Mouse (Mus musculus): ENCODE results near the gene Ak4. TPM values are rescaled to one million over a fixed set of nuclear protein-coding genes. Genes with fewer than 3 reads are reported as not detected.
A peak's percentile ranks its signal among the peaks of the same experiment; 100 is the strongest.

The Ak4 gene
- polyA plus RNA-seq, 1 experiment from 2014 or later, result 7.5 TPM

- Histone ChIP-seq H3K4me1 (ENCODE audit: control insufficient read depth, insufficient read depth, low read length) (peaks cover 3% of the 10 kb centered on the region; the same call in 1 of the 2 replicates), H3K9me3 (replicated peaks; ENCODE audit: control insufficient read depth, low read length) (no peaks in the 10 kb centered on the region), H3K4me2 (ENCODE audit: low read depth, low read length) (peak overlapping the region; percentile 99), H3K36me3 (replicated peaks; ENCODE audit: control insufficient read depth, insufficient read depth, low read depth, low read length) (no peaks in the 10 kb centered on the region), H3K4me3 (ENCODE audit: low read depth, low read length) (peak overlapping the region; percentile 59; the same call in 1 of the 2 replicates), H3K9ac (replicated peaks; ENCODE audit: low read length) (no peak overlapping the region), H3K27me3 (ENCODE audit: control insufficient read depth, insufficient read depth, low read length) (peaks cover 18% of the 10 kb centered on the region), H3K27ac (replicated peaks; ENCODE audit: low read depth, low read length) (no peak overlapping the region)
- 6% methylated on average over 14 of the region's 14 CpGs for WGBS
- DNase-seq (ENCODE audit: low spot score) (peak; percentile 27), ATAC-seq (replicated peaks; ENCODE audit: insufficient number of reproducible peaks, low FRiP score, low TSS enrichment, low read depth) (no peak)
These were observed 78.3 kb downstream of the Ak4 start for GRCm38 (mm10) chr4:101497336-101497735.

- H3K27me3 ChIP-seq (ENCODE audit: control insufficient read depth, insufficient read depth, low read length), result no peaks in the 10 kb centered on the region
- 61% methylated on average over 7 of the region's 7 CpGs for WGBS
- no peak for ATAC-seq (replicated peaks; ENCODE audit: insufficient number of reproducible peaks, low FRiP score, low TSS enrichment, low read depth)
These were observed 85.5 kb downstream of the Ak4 start for GRCm38 (mm10) chr4:101504470-101505007.

GRCm38 (mm10) chr4:101505966-101506365 lies 86.9 kb downstream of the Ak4 start:
- Histone ChIP-seq H3K9ac (replicated peaks; ENCODE audit: low read length) (no peak overlapping the region), H3K36me3 (replicated peaks; ENCODE audit: control insufficient read depth, insufficient read depth, low read depth, low read length) (no peaks in the 10 kb centered on the region), H3K4me1 (ENCODE audit: control insufficient read depth, insufficient read depth, low read length) (peaks cover 2% of the 10 kb centered on the region), H3K4me3 (ENCODE audit: low read depth, low read length) (no peak overlapping the region), H3K9me3 (replicated peaks; ENCODE audit: control insufficient read depth, low read length) (no peaks in the 10 kb centered on the region), H3K4me2 (ENCODE audit: low read depth, low read length) (no peak overlapping the region), H3K27ac (replicated peaks; ENCODE audit: low read depth, low read length) (no peak overlapping the region), H3K27me3 (ENCODE audit: control insufficient read depth, insufficient read depth, low read length) (no peaks in the 10 kb centered on the region)
- ATAC-seq (replicated peaks; ENCODE audit: insufficient number of reproducible peaks, low FRiP score, low TSS enrichment, low read depth) (no peak), DNase-seq (ENCODE audit: low spot score) (peak; percentile 48)
- WGBS, result 67% methylated on average over 2 of the region's 2 CpGs

More at GRCm38 (mm10) chr4:101504470-101505007, 85.5 kb downstream of the Ak4 start:
- H3K4me2 ChIP-seq (ENCODE audit: low read depth, low read length), result no peak overlapping the region
- peaks cover 2% of the 10 kb centered on the region for H3K4me1 ChIP-seq (ENCODE audit: control insufficient read depth, insufficient read depth, low read length)
- no peak overlapping the region for H3K4me3 ChIP-seq (ENCODE audit: low read depth, low read length)
- H3K27ac ChIP-seq (replicated peaks; ENCODE audit: low read depth, low read length), result no peak overlapping the region
- H3K9me3 ChIP-seq (replicated peaks; ENCODE audit: control insufficient read depth, low read length), result no peaks in the 10 kb centered on the region
- H3K9ac ChIP-seq (replicated peaks; ENCODE audit: low read length), result no peak overlapping the region
- no peaks in the 10 kb centered on the region for H3K36me3 ChIP-seq (replicated peaks; ENCODE audit: control insufficient read depth, insufficient read depth, low read depth, low read length)
- DNase-seq (ENCODE audit: low spot score), result no peak

GRCm38 (mm10) chr4:101506372-101506771 lies 87.3 kb downstream of the Ak4 start:
- ATAC-seq (replicated peaks; ENCODE audit: insufficient number of reproducible peaks, low FRiP score, low TSS enrichment, low read depth), result no peak
- Histone ChIP-seq H3K27me3 (ENCODE audit: control insufficient read depth, insufficient read depth, low read length) (no peaks in the 10 kb centered on the region), H3K4me2 (ENCODE audit: low read depth, low read length) (no peak overlapping the region), H3K9ac (replicated peaks; ENCODE audit: low read length) (no peak overlapping the region), H3K36me3 (replicated peaks; ENCODE audit: control insufficient read depth, insufficient read depth, low read depth, low read length) (no peaks in the 10 kb centered on the region), H3K27ac (replicated peaks; ENCODE audit: low read depth, low read length) (no peak overlapping the region), H3K9me3 (replicated peaks; ENCODE audit: control insufficient read depth, low read length) (no peaks in the 10 kb centered on the region), H3K4me1 (ENCODE audit: control insufficient read depth, insufficient read depth, low read length) (peaks cover 2% of the 10 kb centered on the region), H3K4me3 (ENCODE audit: low read depth, low read length) (no peak overlapping the region)
- no peak for DNase-seq (ENCODE audit: low spot score)

- Histone ChIP-seq H3K4me1 (ENCODE audit: control insufficient read depth, insufficient read depth, low read length) (peaks cover 2% of the 10 kb centered on the region), H3K27me3 (ENCODE audit: control insufficient read depth, insufficient read depth, low read length) (no peaks in the 10 kb centered on the region), H3K9ac (replicated peaks; ENCODE audit: low read length) (peak overlapping the region; percentile 37), H3K4me3 (ENCODE audit: low read depth, low read length) (peak overlapping the region; percentile 40), H3K4me2 (ENCODE audit: low read depth, low read length) (peak overlapping the region; percentile 69), H3K9me3 (replicated peaks; ENCODE audit: control insufficient read depth, low read length) (no peaks in the 10 kb centered on the region), H3K27ac (replicated peaks; ENCODE audit: low read depth, low read length) (no peak overlapping the region), H3K36me3 (replicated peaks; ENCODE audit: control insufficient read depth, insufficient read depth, low read depth, low read length) (no peaks in the 10 kb centered on the region)
- ATAC-seq (replicated peaks; ENCODE audit: insufficient number of reproducible peaks, low FRiP score, low TSS enrichment, low read depth), result no peak
- peak; percentile 73 for DNase-seq (ENCODE audit: low spot score)
- WGBS, result 8% methylated on average over 24 of the region's 24 CpGs
These were observed 88.7 kb downstream of the Ak4 start for GRCm38 (mm10) chr4:101507571-101508422.

- Histone ChIP-seq H3K27ac (replicated peaks; ENCODE audit: low read depth, low read length) (no peak overlapping the region), H3K27me3 (ENCODE audit: control insufficient read depth, insufficient read depth, low read length) (no peaks in the 10 kb centered on the region), H3K36me3 (replicated peaks; ENCODE audit: control insufficient read depth, insufficient read depth, low read depth, low read length) (no peaks in the 10 kb centered on the region), H3K4me1 (ENCODE audit: control insufficient read depth, insufficient read depth, low read length) (peaks cover 2% of the 10 kb centered on the region), H3K9me3 (replicated peaks; ENCODE audit: control insufficient read depth, low read length) (no peaks in the 10 kb centered on the region), H3K9ac (replicated peaks; ENCODE audit: low read length) (peak overlapping the region; percentile 50; the same call in 1 of the 2 replicates), H3K4me2 (ENCODE audit: low read depth, low read length) (peak overlapping the region; percentile 86), H3K4me3 (ENCODE audit: low read depth, low read length) (peak overlapping the region; percentile 35)
- WGBS, result 2% methylated on average over 10 of the region's 10 CpGs
- DNase-seq (ENCODE audit: low spot score) (peak; percentile 12), ATAC-seq (replicated peaks; ENCODE audit: insufficient number of reproducible peaks, low FRiP score, low TSS enrichment, low read depth) (no peak)
These were observed 89.4 kb downstream of the Ak4 start for GRCm38 (mm10) chr4:101508431-101508830.

- no peaks in the 10 kb centered on the region for H3K27me3 ChIP-seq (ENCODE audit: control insufficient read depth, insufficient read depth, low read length)
- no peaks in the 10 kb centered on the region for H3K36me3 ChIP-seq (replicated peaks; ENCODE audit: control insufficient read depth, insufficient read depth, low read depth, low read length)
- H3K9ac ChIP-seq (replicated peaks; ENCODE audit: low read length), result peak overlapping the region; percentile 50; the same call in 1 of the 2 replicates
- DNase-seq (ENCODE audit: low spot score) (peak; percentile 29), ATAC-seq (replicated peaks; ENCODE audit: insufficient number of reproducible peaks, low FRiP score, low TSS enrichment, low read depth) (peak; percentile 41; the same call in 1 of the 2 replicates)
- 2% methylated on average over 30 of the region's 30 CpGs for WGBS
- peaks cover 2% of the 10 kb centered on the region for H3K4me1 ChIP-seq (ENCODE audit: control insufficient read depth, insufficient read depth, low read length)
- no peak overlapping the region for H3K27ac ChIP-seq (replicated peaks; ENCODE audit: low read depth, low read length)
- peak overlapping the region; percentile 35 for H3K4me3 ChIP-seq (ENCODE audit: low read depth, low read length)
- peak overlapping the region; percentile 86 for H3K4me2 ChIP-seq (ENCODE audit: low read depth, low read length)
- H3K9me3 ChIP-seq (replicated peaks; ENCODE audit: control insufficient read depth, low read length), result no peaks in the 10 kb centered on the region
These were observed 89.9 kb downstream of the Ak4 start for GRCm38 (mm10) chr4:101508851-101509577.
